Mouse (Mus musculus) retina, adult 2 months (tissue): ENCODE measurements around the gene Parpbp.
A peak's percentile ranks its signal among the peaks of the same experiment; 100 is the strongest.

Source experiments
- DNase-seq: peaks from one replicate; pipeline ENCODE4 v3.0.0-alpha.2; 2012; ENCODE audit warnings: low read depth, low spot score

The Parpbp gene

DNA sequence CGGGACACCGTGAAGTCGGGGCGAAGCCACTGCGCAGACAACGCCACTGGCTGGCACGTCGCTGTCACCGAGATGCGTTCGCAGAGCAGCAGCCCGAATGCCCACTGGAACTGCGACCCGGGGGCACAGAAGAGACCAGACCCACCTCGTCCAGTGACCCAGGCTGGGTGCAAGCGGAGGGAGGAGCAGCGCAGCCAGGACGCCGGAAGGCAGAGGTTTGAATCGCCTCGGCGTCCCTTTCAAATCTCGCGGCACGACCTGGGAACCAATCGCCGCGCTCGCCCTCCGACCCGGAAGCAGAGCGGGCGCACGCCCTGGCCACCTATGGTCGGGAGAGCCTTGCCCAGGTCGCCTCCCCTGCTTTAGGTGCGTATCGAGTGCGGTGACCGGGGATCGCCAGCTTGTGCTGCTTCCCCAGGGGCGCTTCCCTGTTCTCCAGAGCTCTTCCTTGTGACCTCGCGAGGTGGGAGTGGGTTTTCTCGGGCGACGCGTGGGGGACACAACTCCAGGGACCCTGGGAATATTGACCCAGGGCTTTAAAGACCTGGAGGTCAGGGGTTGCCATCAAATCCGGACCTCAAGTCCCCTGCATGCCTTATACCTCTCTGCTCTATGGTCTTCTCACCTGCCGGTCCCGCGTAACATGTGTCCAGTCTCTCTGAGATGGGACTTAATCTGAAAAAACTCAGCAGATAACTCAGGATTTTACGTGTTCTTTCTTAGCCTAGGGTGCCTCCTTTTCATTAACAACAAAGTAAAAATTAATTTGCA lies at the start of gene Parpbp, which contains the start of gene Nup37:
TSS of gene Parpbp (minus strand) at position 235 of the 771 bp plus-strand sequence.
TSS of gene Nup37 (plus strand) at position 286 of the 771 bp plus-strand sequence.
- peak; percentile 70 for DNase-seq

DNA sequence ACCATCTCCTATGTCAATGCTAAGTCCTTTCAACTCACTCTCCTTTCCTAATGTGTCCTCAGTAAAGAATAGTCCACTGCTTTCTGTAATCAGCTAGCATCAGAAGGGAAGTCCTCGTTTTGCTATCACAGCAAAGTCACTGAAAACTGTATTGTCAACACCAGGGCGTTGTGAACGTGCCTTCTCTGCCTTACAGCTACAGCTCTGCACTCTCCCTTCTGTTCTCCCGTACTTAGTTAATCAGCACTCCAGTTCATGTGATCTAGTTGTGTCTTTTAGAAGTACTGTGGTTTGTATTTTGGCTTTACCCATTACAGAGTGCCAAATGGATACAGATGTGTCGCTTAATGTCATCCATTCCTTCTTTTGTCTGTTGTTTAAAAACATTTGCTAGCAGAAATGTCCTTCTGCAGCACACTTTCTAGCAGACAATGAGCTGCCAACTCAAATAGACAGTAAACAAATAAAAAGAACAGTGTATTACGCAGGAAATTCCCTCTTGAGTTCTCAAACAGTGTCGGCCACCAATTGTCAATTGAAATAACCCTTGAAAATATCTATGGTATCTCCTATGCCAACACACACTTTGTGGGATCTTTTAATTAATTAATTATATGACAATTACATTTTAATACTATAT lies 20.8 kb upstream of the Parpbp start:
- no peak for DNase-seq

DNA sequence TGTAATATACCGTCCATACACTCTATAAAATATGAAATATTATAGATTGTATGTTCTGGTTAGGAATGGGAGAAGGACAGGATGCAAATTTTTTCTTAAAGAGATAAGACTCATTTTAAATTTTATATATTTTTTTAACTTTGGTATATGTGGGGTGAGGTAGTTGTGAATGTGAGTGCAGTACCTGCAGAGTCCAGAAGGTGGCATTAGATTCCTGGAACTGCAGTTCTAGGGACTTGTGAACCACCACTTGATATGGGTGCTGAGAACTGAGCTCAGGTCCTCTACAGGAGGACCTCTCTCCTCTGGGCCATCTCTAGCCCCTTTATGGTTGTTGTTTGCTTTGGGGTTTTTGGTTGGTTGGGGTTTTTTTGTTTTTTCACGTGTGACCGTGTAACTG lies 19.4 kb upstream of the Parpbp start:
- DNase-seq: no peak

DNA sequence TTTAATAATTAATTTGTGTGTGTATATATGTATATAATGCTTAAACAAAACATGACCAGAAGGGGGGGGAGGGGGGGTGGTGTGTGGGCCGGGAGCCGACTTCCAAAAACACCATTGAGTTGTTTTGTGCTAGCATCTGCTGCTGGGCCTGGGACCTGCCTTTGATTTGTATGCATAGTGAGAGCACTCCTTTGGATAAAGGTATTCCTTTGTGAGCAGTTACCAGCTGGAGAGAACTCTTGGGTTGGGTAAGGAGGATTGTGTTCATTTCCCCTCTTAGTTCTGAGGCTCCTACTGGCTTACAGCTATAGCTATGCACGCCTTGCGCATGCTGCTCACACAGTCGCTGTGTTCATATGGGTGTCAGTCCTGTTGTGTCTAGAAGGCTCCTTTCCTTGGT lies 15.9 kb upstream of the Parpbp start:
- DNase-seq: no peak

DNA sequence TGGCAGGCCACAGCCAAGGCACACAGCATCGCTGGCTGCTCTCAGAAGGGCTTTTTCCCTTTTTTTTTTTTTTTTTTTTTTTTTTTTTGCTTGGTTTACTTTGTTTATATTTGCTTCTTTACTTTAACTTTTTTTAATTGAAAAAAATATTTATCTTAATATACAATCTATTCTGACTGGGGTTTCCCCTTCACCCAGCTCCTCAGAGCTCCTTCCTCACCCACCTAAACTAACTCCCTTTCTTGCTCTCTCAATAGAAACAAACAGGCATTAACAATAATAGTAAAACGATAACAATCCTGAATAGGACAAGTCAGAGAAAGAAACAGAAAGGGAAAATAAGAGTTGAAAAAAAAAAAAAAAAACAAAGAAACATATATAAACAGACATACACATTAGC lies 15.4 kb upstream of the Parpbp start:
- DNase-seq: no peak

DNA sequence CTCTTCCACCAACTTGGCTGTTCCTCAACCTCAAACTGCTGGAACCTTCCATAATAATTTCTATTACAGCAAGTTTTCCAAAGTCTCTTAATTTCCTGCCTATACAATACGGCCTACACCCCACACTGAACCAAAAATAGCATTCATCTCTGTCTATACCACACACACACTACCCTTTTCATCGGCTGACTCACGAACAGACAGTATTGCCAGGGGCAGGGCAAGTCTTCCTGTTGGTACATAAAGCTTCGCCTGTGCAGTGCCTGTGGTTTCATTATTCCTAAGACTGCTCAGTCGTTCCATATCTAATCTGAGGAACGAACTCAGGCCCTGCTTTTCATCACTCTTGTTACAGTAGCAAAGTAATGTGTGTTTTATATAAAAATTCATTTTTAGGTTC lies 4.9 kb upstream of the Parpbp start:
- DNase-seq: no peak

DNA sequence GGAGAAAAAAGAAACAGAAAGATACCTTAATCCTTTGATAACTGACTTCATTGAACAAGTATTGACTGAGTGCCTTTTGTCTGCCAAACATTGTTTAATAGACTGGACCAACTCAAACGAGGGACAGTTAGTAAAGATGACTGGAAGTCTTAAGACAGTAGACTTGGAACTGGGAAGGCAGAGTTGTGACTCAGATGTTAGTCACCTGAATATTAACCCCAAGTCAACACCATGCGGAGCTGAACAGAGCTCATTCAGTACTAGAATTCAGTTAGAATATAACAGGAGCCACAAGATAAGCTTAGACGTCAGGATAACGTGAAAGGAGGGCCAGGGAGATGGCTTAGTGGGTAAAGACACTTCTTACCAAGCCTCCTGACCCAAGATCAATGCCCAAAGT lies 3.6 kb upstream of the Parpbp start:
- DNase-seq: no peak

DNA sequence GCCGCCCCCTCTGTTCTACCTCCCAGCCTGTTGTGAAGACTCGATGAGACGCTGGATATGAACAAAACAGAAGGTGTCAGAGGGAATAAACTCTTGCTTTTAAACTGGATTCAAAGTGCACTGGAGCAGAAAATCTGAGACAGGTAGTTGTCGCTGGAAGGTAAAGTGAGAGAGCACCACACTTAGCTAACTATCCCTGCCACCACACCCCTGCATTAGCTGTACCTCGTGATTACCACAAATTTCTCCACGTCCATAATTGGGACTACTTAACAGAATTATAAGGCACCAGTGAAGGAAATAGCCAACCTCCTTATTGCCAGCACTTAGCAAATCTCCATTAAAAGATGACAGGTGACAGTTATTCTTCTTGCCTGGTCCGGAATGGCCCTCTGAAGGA lies 554 bp downstream of the Parpbp start:
- DNase-seq: no peak

DNA sequence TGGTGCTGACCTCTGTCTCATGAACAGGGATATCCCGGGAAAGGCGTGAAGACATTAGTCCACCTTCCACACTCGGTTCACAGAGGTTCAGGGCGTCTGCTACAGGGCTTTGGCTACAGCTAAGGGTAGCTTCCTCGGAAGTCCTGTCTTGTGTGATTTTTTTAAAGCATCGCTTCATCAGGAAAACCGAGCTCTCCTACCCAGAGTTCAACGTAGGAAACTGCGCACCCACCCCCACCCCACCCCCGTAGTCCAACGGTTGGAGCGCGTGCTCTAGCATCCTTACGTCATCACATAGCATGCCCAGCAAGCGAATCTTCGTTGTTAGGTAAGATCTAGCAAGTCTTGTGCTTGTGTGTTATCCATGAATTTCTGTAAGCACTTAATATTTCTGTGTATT lies 11.1 kb downstream of the Parpbp start:
- DNase-seq: no peak

DNA sequence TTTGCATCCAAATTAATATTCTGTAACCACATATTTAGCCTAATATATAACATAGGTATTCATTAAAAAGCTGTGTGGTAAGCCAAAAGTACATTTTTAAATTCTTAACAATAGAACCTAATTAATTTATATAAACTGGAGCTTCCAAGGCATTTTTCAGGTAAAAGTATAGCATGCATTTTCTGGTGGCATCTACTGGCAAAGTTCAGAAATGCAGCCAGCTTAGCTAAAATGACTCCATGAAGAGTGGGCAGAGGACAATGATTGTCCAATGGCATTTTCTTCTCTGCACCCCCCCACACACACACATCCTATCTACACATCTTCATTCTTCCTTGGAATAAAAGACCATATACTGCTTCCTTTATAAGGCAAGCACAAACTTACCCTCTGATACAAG lies 27.0 kb downstream of the Parpbp start:
- no peak for DNase-seq

DNA sequence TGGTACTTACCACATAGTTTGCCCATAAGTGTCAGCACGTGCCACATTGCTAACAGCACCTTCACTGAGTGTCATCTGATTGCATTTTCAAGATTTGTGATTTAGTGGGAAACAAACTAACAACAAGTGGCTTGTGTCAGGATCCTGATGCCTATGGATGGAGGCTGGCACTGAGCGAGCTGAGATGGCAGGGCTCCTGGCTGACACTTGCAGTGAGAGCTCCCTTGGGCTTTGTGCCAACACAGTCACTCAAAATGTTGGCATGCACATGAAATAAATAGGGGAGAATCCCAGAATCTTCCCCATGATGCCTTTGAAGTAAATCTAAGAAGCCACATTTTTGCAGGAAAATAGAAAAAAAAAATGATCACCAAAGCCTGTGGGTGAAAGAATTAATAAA lies 33.5 kb downstream of the Parpbp start:
- DNase-seq: no peak

DNA sequence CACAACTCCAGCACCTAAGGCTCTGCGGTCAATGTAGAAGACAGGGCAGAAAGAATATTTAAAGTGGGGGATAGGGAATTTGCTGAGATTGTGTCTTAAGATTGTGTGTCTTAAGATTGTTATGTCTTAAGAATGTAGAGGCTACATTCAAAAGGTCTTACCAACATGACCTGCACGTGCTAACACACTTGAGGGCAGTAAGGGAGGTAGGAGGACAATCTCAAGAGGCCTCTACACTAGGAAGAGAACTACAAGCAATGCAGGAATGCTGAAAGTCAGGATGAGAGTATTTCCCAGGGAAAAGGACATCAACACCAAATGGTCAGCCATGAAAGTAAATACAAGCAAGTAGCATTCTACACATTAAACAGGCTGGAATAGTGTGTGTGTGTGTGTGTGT lies 40.6 kb downstream of the Parpbp start:
- no peak for DNase-seq

DNA sequence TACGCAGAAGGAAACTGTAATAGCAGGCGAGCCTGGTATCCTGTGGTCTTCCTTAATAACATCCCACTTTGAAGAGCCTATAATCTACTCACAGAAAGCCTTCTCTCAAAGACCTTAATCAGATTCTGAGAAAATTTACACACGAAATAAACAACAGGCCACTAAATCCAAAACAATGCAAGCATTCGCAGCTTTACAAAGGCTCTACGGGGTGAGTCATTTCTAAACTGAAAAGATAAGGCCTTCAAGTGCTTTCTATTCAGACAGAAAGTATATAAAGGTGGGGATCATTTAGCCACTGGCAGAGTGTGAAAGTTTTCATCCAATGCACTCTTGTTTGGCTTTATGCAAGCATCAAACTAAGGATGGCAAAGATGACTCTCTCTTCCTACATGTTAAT lies 56.0 kb downstream of the Parpbp start, which contains the start of gene Pmch:
TSS of gene Pmch (plus strand) at position 301 of the 400 bp plus-strand sequence.
- no peak for DNase-seq

DNA sequence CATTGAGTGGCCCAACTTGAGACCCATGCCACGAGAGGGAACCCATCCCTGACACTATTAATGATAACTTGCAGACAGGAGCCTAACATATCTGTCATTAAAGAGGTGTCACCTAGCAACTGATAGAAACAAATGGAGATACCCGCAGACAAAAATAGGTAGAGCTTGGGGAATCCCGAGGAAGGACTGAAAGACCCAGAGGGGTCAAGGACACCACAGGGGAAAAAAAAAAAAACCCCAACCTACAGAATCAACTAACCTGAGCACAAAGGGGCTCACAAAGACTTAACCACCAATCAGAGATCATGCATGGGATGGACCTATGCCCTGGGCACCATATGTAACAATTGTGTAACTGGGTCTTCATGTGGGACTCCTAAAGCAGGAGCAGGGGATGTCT lies 79.4 kb downstream of the Parpbp start:
- DNase-seq: no peak

DNA sequence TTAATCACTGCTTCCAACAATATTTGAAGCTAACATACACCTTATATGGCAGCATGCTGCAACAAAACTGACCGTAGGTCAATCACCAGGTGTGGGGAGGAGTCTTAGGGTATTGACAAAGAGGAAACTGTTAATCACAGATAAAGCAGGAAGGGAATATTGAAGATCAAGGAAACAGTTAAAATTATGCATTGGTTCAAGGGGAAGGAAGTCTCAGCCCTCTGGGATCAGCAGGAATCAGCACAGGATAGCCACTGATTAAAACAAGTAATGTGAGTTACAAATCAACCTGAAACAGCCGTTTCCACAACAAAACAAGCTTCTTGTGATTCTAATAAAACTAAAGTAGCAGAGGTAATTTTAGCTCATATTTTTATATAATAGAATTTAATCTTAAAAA lies 81.9 kb downstream of the Parpbp start:
- DNase-seq: no peak

DNA sequence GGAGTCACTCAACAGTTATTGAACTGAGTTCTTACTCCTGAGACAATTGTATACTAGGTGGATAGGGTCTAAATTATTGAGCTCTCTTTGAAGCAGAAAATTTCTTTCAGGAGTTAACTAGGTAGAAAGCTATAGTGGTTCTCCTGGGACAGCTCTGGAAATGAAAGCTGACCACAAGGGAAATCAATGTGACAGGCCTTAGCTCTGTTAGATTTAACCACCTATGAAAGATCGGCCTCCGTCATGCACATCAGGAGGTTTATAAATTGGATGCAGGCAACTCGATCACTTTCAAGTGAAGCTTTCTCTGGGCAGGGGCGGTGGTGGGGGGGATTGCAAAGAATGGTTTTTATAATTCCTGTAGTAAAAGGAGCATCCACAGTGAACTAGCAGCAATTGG lies 83.3 kb downstream of the Parpbp start:
- DNase-seq: no peak

DNA sequence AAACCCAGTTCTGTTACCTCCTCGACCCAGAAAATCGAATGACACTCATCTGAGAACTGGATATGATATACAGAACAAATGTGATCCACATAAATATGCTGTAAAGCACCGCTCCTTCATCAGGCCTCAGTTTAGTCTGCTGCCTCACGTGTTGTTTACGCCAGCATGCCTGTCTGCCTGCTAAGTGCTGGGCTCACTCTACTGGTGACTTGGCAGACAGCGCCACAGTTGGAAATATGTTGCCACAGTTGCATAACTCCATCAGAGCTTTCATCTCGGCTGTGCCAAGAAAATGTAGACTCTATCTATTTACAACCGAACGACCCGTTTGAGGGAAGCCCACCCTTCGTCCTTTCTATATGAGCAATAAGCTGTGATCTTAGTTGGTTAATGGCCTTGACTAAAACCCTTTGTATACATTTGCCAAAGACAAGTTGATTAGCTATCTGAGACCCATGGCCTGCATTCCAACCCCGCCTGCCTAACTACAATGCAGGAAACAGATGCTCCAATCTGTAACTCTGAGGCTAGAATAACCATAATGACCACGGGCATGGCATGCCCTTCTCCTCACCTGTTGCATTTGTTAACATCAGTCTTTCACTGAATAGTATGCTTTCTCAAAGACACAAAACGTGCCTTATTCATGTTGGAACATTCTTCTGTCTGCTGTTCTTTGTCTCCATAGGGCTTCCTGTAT lies 89.6 kb downstream of the Parpbp start:
- DNase-seq: no peak

DNA sequence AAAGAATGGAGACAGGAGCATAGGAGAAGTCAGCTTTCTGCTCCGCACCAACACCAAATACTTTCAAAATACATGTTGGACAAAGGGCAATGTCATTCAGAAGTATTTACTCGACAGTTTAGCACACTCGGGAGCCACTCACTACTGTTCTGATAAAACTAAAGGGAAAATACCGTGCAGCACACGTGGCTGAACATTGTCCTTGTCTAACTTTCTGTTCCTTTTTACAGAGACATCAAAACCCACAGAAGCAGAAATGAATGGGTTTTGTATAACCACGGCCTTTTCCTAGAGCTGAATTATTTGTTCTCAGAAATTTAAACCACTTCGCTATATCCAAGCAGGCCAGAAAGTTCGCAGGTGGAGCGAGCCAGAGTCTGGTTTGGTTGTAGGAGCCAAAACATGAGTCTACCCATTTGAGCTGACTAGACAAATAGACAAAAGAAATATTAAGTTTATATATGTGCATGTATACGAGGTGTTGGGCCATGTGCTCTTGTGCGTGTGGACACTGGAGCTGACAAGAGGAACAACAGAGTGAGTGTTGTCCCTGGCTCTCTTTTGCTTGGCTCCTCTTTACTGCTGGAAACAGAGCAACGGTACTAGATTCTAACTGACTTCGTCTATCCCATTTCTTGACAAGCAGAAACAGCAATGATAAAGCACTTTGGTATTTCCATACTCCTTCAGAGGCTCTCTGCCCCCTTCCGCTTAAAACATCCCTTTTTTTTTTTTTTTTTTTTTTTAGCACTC lies 92.3 kb downstream of the Parpbp start:
- DNase-seq: no peak

DNA sequence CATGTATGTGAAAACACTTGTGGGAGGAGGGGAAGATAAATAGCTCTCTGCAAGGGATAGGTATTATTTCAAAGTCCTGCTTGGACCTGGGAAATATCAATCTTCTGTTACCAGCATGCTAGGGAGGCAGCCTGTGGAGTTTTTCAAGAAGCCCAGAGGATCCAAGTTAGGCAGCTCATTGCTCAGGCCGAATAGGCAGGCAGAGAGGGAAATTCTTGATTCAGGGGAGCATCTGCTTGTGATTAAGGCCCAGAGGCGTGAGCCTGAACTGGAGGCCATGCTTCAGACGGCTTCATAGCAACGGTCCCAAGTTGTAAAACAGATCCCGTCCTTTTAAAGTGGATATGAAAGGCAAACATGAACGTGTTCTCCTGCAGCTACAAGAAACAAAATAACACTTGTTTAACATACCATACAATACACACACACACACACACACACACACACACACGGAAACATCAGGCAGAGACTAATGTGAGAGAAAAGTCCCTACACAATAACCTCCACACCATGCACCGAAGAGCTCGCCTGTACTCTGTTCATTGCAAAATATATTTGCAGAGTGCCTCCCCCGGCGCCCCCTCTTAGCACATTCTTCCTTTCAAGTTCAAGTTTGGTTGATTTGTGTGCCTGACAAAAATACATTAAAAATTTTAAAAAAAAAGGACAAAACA lies 100.5 kb downstream of the Parpbp start:
- DNase-seq: no peak

DNA sequence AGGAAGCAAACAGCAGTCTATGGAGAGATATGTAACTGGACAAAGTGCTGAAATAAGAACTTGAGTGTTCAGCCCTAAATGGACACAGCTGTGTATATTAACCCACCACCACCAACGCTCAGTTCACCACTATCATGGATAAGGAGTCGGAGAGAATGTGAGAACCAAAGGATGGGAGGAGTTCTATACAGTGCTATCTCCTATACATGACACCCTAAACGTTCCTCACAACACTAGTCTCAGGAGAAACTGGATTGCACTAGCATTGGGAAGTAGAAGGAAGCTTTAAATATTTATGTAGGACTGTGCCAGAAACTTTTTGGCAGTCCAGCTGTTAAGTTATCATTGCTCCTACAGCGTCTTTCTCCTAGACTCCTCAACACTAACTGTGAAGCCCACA lies 102.4 kb downstream of the Parpbp start:
- no peak for DNase-seq
